Mouse (Mus musculus) lung, adult 2 months (tissue): ENCODE data around the gene Aldh16a1.

Experiments
- CTCF ChIP-seq: fragments of 200-500 bp; IDR thresholded peaks from 2 replicates; pipeline ENCODE4 v1.5.1; 2011; ENCODE audit warnings: mild to moderate bottlenecking, low read length, control low read depth; ENCODE audit not compliant: insufficient read depth
- POLR2A ChIP-seq: fragments of 200-500 bp; IDR thresholded peaks from 2 replicates; pipeline ENCODE4 v1.6.1; 2011; ENCODE audit warnings: low read depth, mild to moderate bottlenecking, control low read depth, low read length, borderline replicate concordance; ENCODE audit errors: extremely low read depth

GRCm38 (mm10) chr7:45167761-45168445 is 13.5 kb upstream of the Aldh16a1 start:
- TF ChIP-seq CTCF (no peak), POLR2A (no peak)
